Comparison of ENCODE assay signal across 12 mouse cellular contexts in genomic region chr19:53441449-53442131, GRCm38 (mm10). TPM values are rescaled to one million over a fixed set of nuclear protein-coding genes. Genes with fewer than 3 reads are reported as not detected.
A peak's percentile ranks its signal among the peaks of the same experiment; 100 is the strongest.
DNase-seq lines count a peak whose midpoint lies in the region; ATAC-seq lines count a peak whose summit lies in the region.
"Had no signal": no experiment of that assay in that cellular context is flagged by ENCODE, and none has a peak within 500 bp of the region (broad histone marks: within the 10 kb centered on the region; RNA-seq: fewer than 3 reads in every experiment).

No protein-coding gene starts in this region.

- DNase-seq in ovary, postnatal 36 days (ENCODE audit: low spot score): peak; percentile 39
- no peak for DNase-seq in ovary, postnatal 10 days (ENCODE audit: low spot score)
- DNase-seq in R1 (ENCODE audit: low read depth, low spot score): peak; percentile 34
- peak; percentile 77 for DNase-seq in thymus, postnatal 25 days
- DNase-seq in frontal cortex, postnatal 10 days (ENCODE audit: low spot score in 2 of 2): no peak
- no peak for DNase-seq in yolk sac, embryonic 10.5 days (ENCODE audit: low spot score)
- DNase-seq in cerebellum, adult 9-11 months: no peak
- DNase-seq: cerebellum, adult 18-20 months; embryo, embryonic 11 days; layer of hippocampus, adult 9-11 months; lung, embryonic 14.5 days had no signal

- peak; percentile 46 for ATAC-seq in megakaryocyte, adult 5-6 weeks (ENCODE audit: poor library complexity, severe bottlenecking)

RNA-seq across cellular contexts. Expression of gene Smndc1, which starts 51.2 kb away (rescaled TPM):
- 49.3 and 68.2 TPM in 2 replicates for total RNA-seq in megakaryocyte, adult 5-6 weeks (2015)
- 22.2 and 26.3 TPM in 2 replicates for total RNA-seq in megakaryocyte, adult 5-6 weeks (2017)

Comparison
In these comparisons a context has a peak if more than half of its experiments do, and no peak if none do; other contexts are left out.
1. DNase-seq: peak in ovary, postnatal 36 days (single experiment), R1 (single experiment) and thymus, postnatal 25 days (single experiment); none in ovary, postnatal 10 days (single experiment), frontal cortex, postnatal 10 days (0 of 2), yolk sac, embryonic 10.5 days (single experiment) and cerebellum, adult 9-11 months (single experiment).